Mouse (Mus musculus) brain, embryonic 14.5 days (tissue): ENCODE data around the gene Gm20662.

Experiments
- CTCF ChIP-seq: fragments of 200-500 bp; IDR thresholded peaks from 2 replicates; pipeline ENCODE4 v1.5.1; 2012; ENCODE audit warnings: inconsistent platforms, mild to moderate bottlenecking, moderate library complexity, borderline replicate concordance; ENCODE audit not compliant: insufficient read depth, insufficient read length; ENCODE audit errors: extremely low read depth
- POLR2A ChIP-seq: fragments of 200-500 bp; IDR thresholded peaks from 2 replicates; pipeline ENCODE4 v1.6.1; 2012; ENCODE audit warnings: mild to moderate bottlenecking, inconsistent platforms, borderline replicate concordance; ENCODE audit not compliant: poor library complexity, insufficient read depth, insufficient read length, severe bottlenecking; ENCODE audit errors: extremely low read depth

DNA sequence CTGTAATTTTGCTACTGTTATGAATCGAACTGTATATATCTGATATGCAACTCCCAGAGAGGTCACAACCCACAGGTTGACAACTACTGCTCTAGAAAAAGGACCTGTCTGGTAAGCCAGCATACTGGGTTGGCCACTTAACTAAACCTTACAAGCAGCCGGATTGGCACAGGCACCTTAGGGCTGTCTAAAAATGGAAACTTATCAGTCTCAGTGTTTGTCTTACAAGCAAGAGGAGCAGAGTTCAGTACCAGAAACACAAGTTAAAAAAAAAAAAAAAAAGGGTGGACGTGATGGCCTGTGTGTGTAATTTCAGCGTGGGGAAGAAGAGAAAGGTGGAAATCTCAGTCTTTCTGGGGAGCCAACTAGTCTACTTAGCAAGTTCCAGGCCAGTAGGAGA is 75.7 kb downstream of the Gm20662 start:
- no peak for TF ChIP-seq POLR2A
- TF ChIP-seq CTCF = no peak
